Mouse (Mus musculus) liver, adult 2 months (tissue): ENCODE measurements around the gene Phldb3.

ENCODE experiments used
- CTCF ChIP-seq: fragments of 200-500 bp; IDR thresholded peaks from 2 replicates; pipeline ENCODE4 v1.5.1; 2011; ENCODE audit warnings: low read depth, low read length, control low read depth
- POLR2A ChIP-seq: fragments of 200-500 bp; IDR thresholded peaks from 2 replicates; pipeline ENCODE4 v1.6.1; 2011; ENCODE audit warnings: low read length, control low read depth; ENCODE audit not compliant: insufficient read depth; ENCODE audit errors: extremely low read depth

DNA sequence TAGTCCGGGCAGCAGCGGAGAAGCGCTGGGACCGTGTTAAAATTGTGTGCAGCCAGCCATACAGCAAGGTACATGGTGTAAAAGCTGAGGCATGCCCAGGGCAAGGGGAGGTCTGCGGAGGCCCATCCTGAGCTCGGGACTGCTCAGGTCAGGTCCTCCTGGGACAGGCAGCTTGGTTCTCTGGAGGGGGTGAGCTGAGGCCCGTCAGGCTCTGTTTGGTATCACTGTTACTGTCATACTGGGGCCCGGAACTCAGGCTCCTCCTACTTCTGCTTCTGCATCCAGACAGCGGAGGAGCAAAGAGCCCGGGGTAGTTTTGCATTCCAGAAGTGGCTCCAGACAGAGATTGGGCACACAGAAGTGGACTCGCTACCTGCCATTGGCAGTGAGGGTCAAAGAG, 44.9 kb upstream of the Phldb3 start:
- no peak for TF ChIP-seq CTCF
- no peak for TF ChIP-seq POLR2A
